Mouse (Mus musculus): ENCODE data around the gene Jmjd8. TPM values are rescaled to one million over a fixed set of nuclear protein-coding genes. Genes with fewer than 3 reads are reported as not detected.

Gene Jmjd8
- polyA plus RNA-seq, 1 experiment = 13.2 TPM

DNA sequence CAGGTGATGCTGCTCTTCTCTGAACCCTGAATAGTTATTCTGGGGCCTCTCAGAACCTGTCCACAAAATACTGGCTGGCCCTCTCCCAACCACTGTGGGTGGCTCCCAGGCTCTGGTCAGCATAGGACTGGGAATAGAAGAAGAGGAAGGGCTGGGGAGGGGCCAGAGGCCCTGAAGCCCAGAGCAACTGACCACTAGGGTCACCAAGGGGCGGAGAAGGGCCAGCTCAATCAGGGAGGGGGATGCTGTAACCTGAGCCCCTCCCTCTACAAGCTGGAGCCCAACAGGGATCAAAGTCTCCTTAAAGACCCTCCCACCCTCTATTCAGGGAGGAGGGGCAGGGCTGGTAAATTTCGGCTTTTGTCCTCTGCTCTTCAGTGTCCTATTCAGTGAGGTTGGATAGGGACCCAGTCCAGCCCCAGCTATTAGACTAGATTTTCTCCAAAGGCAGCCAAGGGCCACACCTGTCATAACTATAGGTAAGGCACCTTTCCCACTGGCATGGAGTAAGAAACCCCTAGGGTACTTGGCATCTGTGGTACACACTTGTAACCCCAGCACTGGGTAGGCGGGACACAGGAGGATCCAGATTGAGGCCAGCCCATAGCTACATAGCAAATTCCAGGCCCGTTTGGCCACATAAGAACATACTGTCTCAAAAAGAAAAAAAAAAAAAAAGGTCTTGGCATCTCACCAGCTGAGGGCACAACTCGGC lies 51.7 kb downstream of the Jmjd8 start, which contains the start of gene Wfikkn1:
Gene Wfikkn1, minus strand, starts transcription at position 663 of the 715 bp plus-strand sequence.
- Histone ChIP-seq H3K27me3 (ENCODE audit: control insufficient read depth, insufficient read depth, low read length, poor library complexity, severe bottlenecking) (no peaks in the 10 kb centered on the region), H3K36me3 (ENCODE audit: control insufficient read depth, insufficient read depth, low read length, poor library complexity, severe bottlenecking) (peaks cover 5% of the 10 kb centered on the region; the same call in 1 of the 2 replicates), H3K27ac (ENCODE audit: insufficient read depth, low read length) (peak within 1 kb of the TSS; percentile 25), H3K9ac (ENCODE audit: low read depth, poor library complexity, severe bottlenecking) (no peak within 1 kb of the TSS), H3K9me3 (replicated peaks; ENCODE audit: control insufficient read depth, insufficient read depth, low read length, poor library complexity, severe bottlenecking) (no peaks in the 10 kb centered on the region), H3K4me3 (ENCODE audit: low read depth, low read length) (no peak within 1 kb of the TSS), H3K4me1 (ENCODE audit: control insufficient read depth, insufficient read depth, low read length) (peaks cover 11% of the 10 kb centered on the region)
- TF ChIP-seq EP300 (IDR thresholded peaks at IDR 0.05; ENCODE audit: insufficient read depth, low read depth, low read length) = no peak
- TF ChIP-seq CTCF (IDR thresholded peaks at IDR 0.05; ENCODE audit: low read depth, low read length) = no peak
- TF ChIP-seq POLR2A (IDR thresholded peaks at IDR 0.05; ENCODE audit: insufficient read depth, low read length) = no peak

DNA sequence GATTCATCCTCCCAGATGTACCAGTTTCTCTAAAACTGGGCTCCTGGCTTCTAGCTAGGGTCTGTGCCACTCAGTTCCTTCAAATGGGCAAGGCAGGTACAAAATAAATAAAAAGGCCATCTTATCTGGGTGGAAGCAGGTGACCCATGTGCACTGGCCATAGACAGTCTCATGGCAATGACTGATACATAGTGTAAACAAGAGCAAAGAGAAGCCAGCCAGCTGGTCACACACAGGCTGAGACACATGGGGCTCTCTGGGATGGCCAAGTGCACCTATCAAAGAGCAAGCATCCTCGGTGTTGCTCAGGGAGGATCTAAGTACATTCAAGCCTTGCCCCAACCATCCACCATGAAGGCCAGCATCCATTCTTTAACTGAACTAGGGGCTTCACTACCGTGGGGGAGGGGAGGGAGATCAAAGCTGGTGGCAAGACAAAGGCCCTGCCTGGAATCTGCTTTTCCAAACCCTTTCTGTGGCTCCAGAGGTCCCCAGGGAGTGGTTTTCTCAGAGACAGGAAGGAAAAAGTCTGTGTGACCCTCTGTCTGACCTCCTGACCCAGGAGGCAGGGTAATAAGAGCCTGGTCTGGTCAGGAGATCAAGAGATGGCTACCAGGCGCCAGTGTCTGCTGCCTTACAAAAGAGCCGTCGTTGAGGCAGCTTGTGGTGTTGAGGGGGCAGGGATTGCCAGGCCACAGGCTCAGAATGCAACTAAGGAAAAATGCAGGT lies 52.4 kb downstream of the Jmjd8 start:
- Histone ChIP-seq H3K9ac (ENCODE audit: low read depth, poor library complexity, severe bottlenecking) (no peak overlapping the region), H3K27ac (ENCODE audit: insufficient read depth, low read length) (peak overlapping the region; percentile 25), H3K4me3 (ENCODE audit: low read depth, low read length) (no peak overlapping the region), H3K36me3 (ENCODE audit: control insufficient read depth, insufficient read depth, low read length, poor library complexity, severe bottlenecking) (peaks cover 5% of the 10 kb centered on the region; the same call in 1 of the 2 replicates), H3K27me3 (ENCODE audit: control insufficient read depth, insufficient read depth, low read length, poor library complexity, severe bottlenecking) (no peaks in the 10 kb centered on the region), H3K4me1 (ENCODE audit: control insufficient read depth, insufficient read depth, low read length) (peaks cover 11% of the 10 kb centered on the region), H3K9me3 (replicated peaks; ENCODE audit: control insufficient read depth, insufficient read depth, low read length, poor library complexity, severe bottlenecking) (no peaks in the 10 kb centered on the region)
- TF ChIP-seq EP300 (IDR thresholded peaks at IDR 0.05; ENCODE audit: insufficient read depth, low read depth, low read length) (no peak), POLR2A (IDR thresholded peaks at IDR 0.05; ENCODE audit: insufficient read depth, low read length) (no peak)

Other genes with a start within 250 kb of the Jmjd8 start
- 15.2 and 16.1 TPM in 2 replicates for gene Lmf1, start 249.8 kb upstream of the Jmjd8 start, polyA plus RNA-seq (2011; ENCODE audit: insufficient read depth, insufficient read length, low read depth, missing spikeins)
- gene Gng13, start 111.7 kb upstream of the Jmjd8 start, polyA plus RNA-seq (2011; ENCODE audit: insufficient read depth, insufficient read length, low read depth, missing spikeins) = 12.4 and 17.3 TPM in 2 replicates
- gene Chtf18, start 101.4 kb upstream of the Jmjd8 start, polyA plus RNA-seq (2011; ENCODE audit: insufficient read depth, insufficient read length, low read depth, missing spikeins) = 39.4 and 47.2 TPM in 2 replicates
- 17.0 and 18.4 TPM in 2 replicates for gene Rpusd1, start 101.2 kb upstream of the Jmjd8 start, polyA plus RNA-seq (2011; ENCODE audit: insufficient read depth, insufficient read length, low read depth, missing spikeins)
- gene Mslnl, start 92.8 kb upstream of the Jmjd8 start, polyA plus RNA-seq (2011; ENCODE audit: insufficient read depth, insufficient read length, low read depth, missing spikeins) = 0.30 TPM in 1 of 2 replicates, not detected in the other
- gene Msln, start 74.5 kb upstream of the Jmjd8 start, polyA plus RNA-seq (2011; ENCODE audit: insufficient read depth, insufficient read length, low read depth, missing spikeins) = 9.6 and 15.1 TPM in 2 replicates
- gene Narfl, start 55.1 kb upstream of the Jmjd8 start, polyA plus RNA-seq (2011; ENCODE audit: insufficient read depth, insufficient read length, low read depth, missing spikeins) = 18.8 and 21.3 TPM in 2 replicates
- gene Haghl, start 43.2 kb upstream of the Jmjd8 start, polyA plus RNA-seq (2011; ENCODE audit: insufficient read depth, insufficient read length, low read depth, missing spikeins) = 25.7 and 32.1 TPM in 2 replicates
- gene Ccdc78, start 42.3 kb upstream of the Jmjd8 start, polyA plus RNA-seq (2011; ENCODE audit: insufficient read depth, insufficient read length, low read depth, missing spikeins) = not detected in 2 replicates
- 26.0 and 30.6 TPM in 2 replicates for gene Fam173a, start 36.0 kb upstream of the Jmjd8 start, polyA plus RNA-seq (2011; ENCODE audit: insufficient read depth, insufficient read length, low read depth, missing spikeins)
- 1.6 and 2.6 TPM in 2 replicates for gene AC134908.4, start 33.2 kb upstream of the Jmjd8 start, polyA plus RNA-seq (2011; ENCODE audit: insufficient read depth, insufficient read length, low read depth, missing spikeins)
- gene Metrn, start 31.7 kb upstream of the Jmjd8 start, polyA plus RNA-seq (2011; ENCODE audit: insufficient read depth, insufficient read length, low read depth, missing spikeins) = 29.6 and 35.1 TPM in 2 replicates
- gene Fbxl16, start 19.8 kb upstream of the Jmjd8 start, polyA plus RNA-seq (2011; ENCODE audit: insufficient read depth, insufficient read length, low read depth, missing spikeins) = 4.7 and 7.0 TPM in 2 replicates
- gene Wdr24, start 5.2 kb upstream of the Jmjd8 start, polyA plus RNA-seq (2011; ENCODE audit: insufficient read depth, insufficient read length, low read depth, missing spikeins) = 19.8 and 20.7 TPM in 2 replicates
- 97.8 and 103 TPM in 2 replicates for gene Stub1, start 4.5 kb downstream of the Jmjd8 start, polyA plus RNA-seq (2011; ENCODE audit: insufficient read depth, insufficient read length, low read depth, missing spikeins)
- gene Rhbdl1, start 8.4 kb downstream of the Jmjd8 start, polyA plus RNA-seq (2011; ENCODE audit: insufficient read depth, insufficient read length, low read depth, missing spikeins) = not detected in 2 replicates
- gene Gm20683, start 12.9 kb downstream of the Jmjd8 start, polyA plus RNA-seq (2011; ENCODE audit: insufficient read depth, insufficient read length, low read depth, missing spikeins) = 1.4 and 2.3 TPM in 2 replicates
- 23.6 and 29.8 TPM in 2 replicates for gene Rhot2, start 16.0 kb downstream of the Jmjd8 start, polyA plus RNA-seq (2011; ENCODE audit: insufficient read depth, insufficient read length, low read depth, missing spikeins)
- gene Wdr90, start 32.6 kb downstream of the Jmjd8 start, polyA plus RNA-seq (2011; ENCODE audit: insufficient read depth, insufficient read length, low read depth, missing spikeins) = 10.5 and 11.6 TPM in 2 replicates
- gene Mcrip2, start 39.9 kb downstream of the Jmjd8 start, polyA plus RNA-seq (2011; ENCODE audit: insufficient read depth, insufficient read length, low read depth, missing spikeins) = 6.1 and 8.3 TPM in 2 replicates
- 27.9 and 32.6 TPM in 2 replicates for gene Mettl26, start 46.2 kb downstream of the Jmjd8 start, polyA plus RNA-seq (2011; ENCODE audit: insufficient read depth, insufficient read length, low read depth, missing spikeins)
- gene Wfikkn1, start 52.0 kb downstream of the Jmjd8 start, polyA plus RNA-seq (2011; ENCODE audit: insufficient read depth, insufficient read length, low read depth, missing spikeins) = 0.37 and 0.69 TPM in 2 replicates
- 21.3 and 22.7 TPM in 2 replicates for gene Rab40c, start 90.9 kb downstream of the Jmjd8 start, polyA plus RNA-seq (2011; ENCODE audit: insufficient read depth, insufficient read length, low read depth, missing spikeins)
- gene Pigq, start 116.1 kb downstream of the Jmjd8 start, polyA plus RNA-seq (2011; ENCODE audit: insufficient read depth, insufficient read length, low read depth, missing spikeins) = 61.8 and 62.8 TPM in 2 replicates
- 1.2 TPM in 1 of 2 replicates, not detected in the other for gene Nhlrc4, start 116.1 kb downstream of the Jmjd8 start, polyA plus RNA-seq (2011; ENCODE audit: insufficient read depth, insufficient read length, low read depth, missing spikeins)
- not detected in 2 replicates for gene A930017K11Rik, start 123.7 kb downstream of the Jmjd8 start, polyA plus RNA-seq (2011; ENCODE audit: insufficient read depth, insufficient read length, low read depth, missing spikeins)
- gene Capn15, start 156.9 kb downstream of the Jmjd8 start, polyA plus RNA-seq (2011; ENCODE audit: insufficient read depth, insufficient read length, low read depth, missing spikeins) = 14.2 and 17.0 TPM in 2 replicates
- 27.5 and 27.6 TPM in 2 replicates for gene Rab11fip3, start 240.7 kb downstream of the Jmjd8 start, polyA plus RNA-seq (2011; ENCODE audit: insufficient read depth, insufficient read length, low read depth, missing spikeins)

Measured in ES-Bruce4 (cell line).